Mouse (Mus musculus) midbrain, embryonic 13.5 days (tissue): ENCODE results near the gene Cep55. TPM values are rescaled to one million over a fixed set of nuclear protein-coding genes. Genes with fewer than 3 reads are reported as not detected.
A peak's percentile ranks its signal among the peaks of the same experiment; 100 is the strongest.

ENCODE experiments used
- ATAC-seq: fragments of 200-750 bp; cut with Nextera tagmentation; 2 replicates; pipeline ENCODE4 v1.8.0; 2017; ENCODE audit warnings: mild to moderate bottlenecking, moderate TSS enrichment, moderate library complexity
- H3K27ac ChIP-seq: fragments of 300-500 bp; sonication (generic); 2 replicates; pipeline ENCODE4 v1.5.1; 2015; ENCODE audit warnings: inconsistent platforms, mild to moderate bottlenecking, moderate library complexity
- H3K27me3 ChIP-seq: fragments of 300-500 bp; sonication (generic); 2 replicates; pipeline ENCODE4 v1.6.1; 2015; ENCODE audit warnings: mild to moderate bottlenecking, inconsistent platforms
- H3K36me3 ChIP-seq: fragments of 300-500 bp; sonication (generic); 2 replicates; pipeline ENCODE4 v1.6.1; 2015; ENCODE audit warnings: mild to moderate bottlenecking, inconsistent platforms
- H3K4me1 ChIP-seq: fragments of 300-500 bp; sonication (generic); replicated peaks from 2 replicates; pipeline ENCODE4 v1.6.1; 2015; ENCODE audit warnings: inconsistent platforms
- H3K4me2 ChIP-seq: fragments of 300-500 bp; sonication (generic); replicated peaks from 2 replicates; pipeline ENCODE4 v1.6.1; 2015; ENCODE audit warnings: moderate library complexity, mild to moderate bottlenecking, inconsistent platforms
- H3K4me3 ChIP-seq: fragments of 300-500 bp; sonication (generic); replicated peaks from 2 replicates; pipeline ENCODE4 v1.5.1; 2015; ENCODE audit warnings: mild to moderate bottlenecking, inconsistent platforms
- H3K9ac ChIP-seq: fragments of 300-500 bp; sonication (generic); replicated peaks from 2 replicates; pipeline ENCODE4 v1.6.1; 2015; ENCODE audit warnings: mild to moderate bottlenecking, inconsistent platforms
- H3K9me3 ChIP-seq: fragments of 300-500 bp; sonication (generic); 2 replicates; pipeline ENCODE4 v1.6.1; 2016; ENCODE audit warnings: mild to moderate bottlenecking, inconsistent platforms
- WGBS: fragments of 180-500 bp; shearing (Covaris S2); methylation state at CpG from one replicate; pipeline ENCODE4 v1.1.7; 2015; 5-methylcytosine and 5-hydroxymethylcytosine counted together
- polyA plus RNA-seq: library from polyadenylated mRNA; unstranded; fragments of >200 nt; fragmentation: Nextera tagmentation; extraction: Ambion mirVana; gene quantifications from 2 replicates; pipeline ENCODE4 v1.2.1, GENCODE M21; 2015

Cep55 gene
- 15.9 and 16.3 TPM in 2 replicates for polyA plus RNA-seq

DNA sequence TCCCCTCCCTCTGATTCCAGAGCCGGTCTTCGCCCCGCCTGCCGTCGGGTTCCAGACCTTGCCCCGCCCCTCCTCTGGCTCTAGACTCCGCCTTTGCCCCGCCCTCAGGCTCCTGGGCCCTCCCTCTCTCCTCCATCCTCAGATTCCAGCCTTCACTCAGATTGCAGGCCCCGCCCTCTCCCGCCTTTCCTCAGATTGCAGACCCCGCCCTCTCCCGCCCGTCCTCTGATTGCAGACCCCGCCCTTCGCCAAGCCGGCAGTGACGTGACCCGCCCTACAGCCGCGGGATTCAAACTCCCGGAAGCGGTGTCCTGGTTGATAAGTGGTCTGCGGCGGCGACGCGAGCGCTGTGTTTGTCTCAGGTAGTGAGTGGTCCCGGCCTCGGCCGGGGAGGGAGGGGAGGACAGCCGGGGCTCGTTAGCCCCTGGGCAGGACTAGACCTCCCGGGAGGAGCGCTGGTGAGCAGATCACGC lies at the start of gene Cep55:
Gene Cep55, plus strand, starts transcription at position 292 of the 473 bp plus-strand sequence.
- Histone ChIP-seq H3K27me3 (no peaks in the 10 kb centered on the region), H3K4me3 (peak within 1 kb of the TSS; percentile 72), H3K4me2 (peak within 1 kb of the TSS; percentile 90), H3K9me3 (no peaks in the 10 kb centered on the region), H3K27ac (peak within 1 kb of the TSS; percentile 30; the same call in 1 of the 2 replicates), H3K4me1 (peaks cover 26% of the 10 kb centered on the region), H3K36me3 (no peaks in the 10 kb centered on the region), H3K9ac (peak within 1 kb of the TSS; percentile 61)
- under 1% methylated on average over 35 of the region's 36 CpGs for WGBS
- ATAC-seq: peak; percentile 95

- no peak overlapping the region for H3K27ac ChIP-seq
- no peak overlapping the region for H3K9ac ChIP-seq
- H3K36me3 ChIP-seq: no peaks in the 10 kb centered on the region
- H3K4me3 ChIP-seq: no peak overlapping the region
- no peak overlapping the region for H3K4me2 ChIP-seq
- peaks cover 5% of the 10 kb centered on the region for H3K4me1 ChIP-seq
- ATAC-seq: no peak
- H3K9me3 ChIP-seq: no peaks in the 10 kb centered on the region
- 75% methylated on average over 1 of the region's 1 CpGs for WGBS
- no peaks in the 10 kb centered on the region for H3K27me3 ChIP-seq
Observed at GRCm38 (mm10) chr19:38011379-38011778, 43.4 kb upstream of the Cep55 start.

DNA sequence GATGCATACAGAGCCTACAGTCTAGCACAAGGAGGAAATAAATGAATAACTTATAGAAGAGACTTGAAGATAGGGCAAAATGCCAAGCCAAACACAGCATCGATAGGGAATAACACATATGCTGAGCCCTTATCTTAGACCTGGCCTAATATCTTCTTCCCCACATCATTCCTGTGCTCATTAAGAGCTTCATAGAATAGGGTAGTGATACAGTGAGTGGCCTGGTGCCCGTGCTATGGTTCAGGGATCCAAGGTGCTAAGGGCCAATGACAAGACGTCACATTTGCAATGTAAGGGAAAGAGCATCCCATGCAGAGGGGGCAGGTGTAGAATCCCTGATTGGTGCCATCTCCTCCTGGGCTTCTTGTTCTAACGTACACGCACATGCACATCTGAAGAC lies 40.4 kb upstream of the Cep55 start:
- Histone ChIP-seq H3K9ac (no peak overlapping the region), H3K4me1 (peaks cover 5% of the 10 kb centered on the region), H3K9me3 (no peaks in the 10 kb centered on the region), H3K27me3 (no peaks in the 10 kb centered on the region), H3K4me3 (no peak overlapping the region), H3K4me2 (no peak overlapping the region), H3K27ac (no peak overlapping the region), H3K36me3 (no peaks in the 10 kb centered on the region)
- WGBS: 92% methylated on average over 5 of the region's 5 CpGs
- no peak for ATAC-seq

DNA sequence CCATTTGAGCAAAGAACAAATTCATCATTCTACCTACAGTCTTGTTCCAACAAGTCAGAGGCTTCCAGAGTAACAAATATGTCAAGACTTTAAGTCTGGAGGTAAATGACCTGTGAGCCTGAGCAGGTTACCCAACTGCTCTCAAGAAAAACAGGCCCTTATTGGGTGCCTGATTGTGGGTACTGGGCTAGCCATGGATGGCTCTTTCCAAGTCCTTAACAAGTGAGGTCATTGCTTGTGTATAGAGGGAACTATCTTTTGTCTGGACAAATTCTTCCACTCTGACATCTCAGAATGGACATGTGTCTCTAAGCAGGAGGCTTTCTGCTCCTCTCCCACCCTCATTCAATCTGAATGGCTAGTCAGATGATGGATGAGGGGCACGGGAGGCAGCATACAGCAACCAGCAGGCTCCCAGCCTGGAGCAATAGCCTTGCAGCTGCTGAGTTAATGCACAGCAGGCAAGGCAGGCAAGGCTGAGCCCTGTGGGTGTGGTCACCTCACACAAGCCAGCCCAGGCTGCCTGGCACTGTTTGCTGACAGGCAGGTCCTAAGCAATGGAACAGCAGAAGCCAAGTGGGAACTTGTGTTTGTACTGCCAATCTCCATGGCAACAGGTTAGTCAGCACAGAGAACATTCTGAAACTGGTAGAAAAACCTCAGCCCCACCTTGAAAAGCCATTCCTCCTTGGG lies 39.5 kb upstream of the Cep55 start:
- H3K27me3 ChIP-seq: no peaks in the 10 kb centered on the region
- 4% methylated on average over 1 of the region's 1 CpGs for WGBS
- H3K36me3 ChIP-seq: no peaks in the 10 kb centered on the region
- H3K4me2 ChIP-seq: no peak overlapping the region
- H3K4me3 ChIP-seq: no peak overlapping the region
- peak; percentile 95 for ATAC-seq
- H3K27ac ChIP-seq: no peak overlapping the region
- H3K4me1 ChIP-seq: peaks cover 5% of the 10 kb centered on the region
- no peaks in the 10 kb centered on the region for H3K9me3 ChIP-seq
- no peak overlapping the region for H3K9ac ChIP-seq

- WGBS: 70% methylated on average over 1 of the region's 1 CpGs
- H3K27me3 ChIP-seq: no peaks in the 10 kb centered on the region
- H3K4me2 ChIP-seq: no peak overlapping the region
- H3K9me3 ChIP-seq: no peaks in the 10 kb centered on the region
- no peak overlapping the region for H3K9ac ChIP-seq
- no peaks in the 10 kb centered on the region for H3K36me3 ChIP-seq
- H3K27ac ChIP-seq: no peak overlapping the region
- H3K4me1 ChIP-seq: peaks cover 5% of the 10 kb centered on the region
- H3K4me3 ChIP-seq: no peak overlapping the region
- no peak for ATAC-seq
Observed at GRCm38 (mm10) chr19:38015873-38016254, 38.9 kb upstream of the Cep55 start.

- H3K4me3 ChIP-seq: no peak overlapping the region
- 80% methylated on average over 4 of the region's 4 CpGs for WGBS
- no peak overlapping the region for H3K9ac ChIP-seq
- ATAC-seq: no peak
- no peak overlapping the region for H3K27ac ChIP-seq
- H3K4me2 ChIP-seq: no peak overlapping the region
- no peaks in the 10 kb centered on the region for H3K4me1 ChIP-seq
- no peaks in the 10 kb centered on the region for H3K27me3 ChIP-seq
- no peaks in the 10 kb centered on the region for H3K36me3 ChIP-seq
- H3K9me3 ChIP-seq: no peaks in the 10 kb centered on the region
Observed at GRCm38 (mm10) chr19:38022710-38023109, 32.1 kb upstream of the Cep55 start.

- H3K36me3 ChIP-seq: no peaks in the 10 kb centered on the region
- H3K9ac ChIP-seq: no peak overlapping the region
- no peak overlapping the region for H3K4me2 ChIP-seq
- WGBS: 23% methylated on average over 4 of the region's 4 CpGs
- H3K9me3 ChIP-seq: no peaks in the 10 kb centered on the region
- no peak for ATAC-seq
- no peak overlapping the region for H3K27ac ChIP-seq
- H3K4me3 ChIP-seq: no peak overlapping the region
- H3K4me1 ChIP-seq: no peaks in the 10 kb centered on the region
- no peaks in the 10 kb centered on the region for H3K27me3 ChIP-seq
Observed at GRCm38 (mm10) chr19:38023603-38024002, 31.2 kb upstream of the Cep55 start.

DNA sequence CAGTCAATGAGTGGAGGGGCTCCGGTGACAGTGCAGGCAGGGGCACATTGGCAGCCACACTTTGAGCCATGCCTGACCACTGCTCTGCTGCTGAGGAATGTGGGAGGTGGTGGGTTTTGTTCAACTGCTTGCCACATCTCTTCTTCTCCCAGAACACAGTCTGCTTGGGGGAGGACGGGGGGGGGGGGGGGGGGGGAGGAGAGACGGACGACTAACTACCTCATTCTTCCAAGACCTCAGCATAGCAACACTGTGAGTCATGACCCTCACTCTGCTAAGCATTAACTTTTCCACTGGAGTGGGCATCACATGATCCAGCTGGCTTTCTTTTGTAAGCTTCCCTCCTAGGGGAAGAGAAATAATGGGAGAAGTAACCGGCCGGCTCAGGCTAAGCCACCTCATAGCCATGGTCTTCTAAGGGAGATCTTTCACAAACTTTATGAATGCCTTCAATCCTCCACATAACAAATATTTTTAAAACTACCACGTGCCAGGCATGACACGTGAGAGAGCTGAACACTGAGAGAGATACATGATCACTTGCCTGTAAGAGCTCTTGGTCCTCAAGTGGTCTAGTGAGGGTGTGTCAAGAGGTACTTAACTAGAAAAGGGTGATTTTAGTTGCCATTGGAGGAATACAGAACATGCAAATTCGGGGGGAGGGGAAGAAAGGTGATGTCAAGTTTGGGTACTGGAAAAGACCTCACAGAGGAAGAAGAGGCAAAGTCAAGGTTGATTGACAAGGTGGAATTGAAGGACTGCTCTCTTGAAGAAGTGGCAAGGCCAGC lies 29.4 kb upstream of the Cep55 start:
- Histone ChIP-seq H3K4me2 (no peak overlapping the region), H3K9ac (no peak overlapping the region), H3K4me1 (no peaks in the 10 kb centered on the region), H3K4me3 (no peak overlapping the region), H3K27ac (no peak overlapping the region), H3K36me3 (no peaks in the 10 kb centered on the region), H3K9me3 (no peaks in the 10 kb centered on the region), H3K27me3 (no peaks in the 10 kb centered on the region)
- ATAC-seq: no peak
- WGBS: 64% methylated on average over 6 of the region's 9 CpGs

DNA sequence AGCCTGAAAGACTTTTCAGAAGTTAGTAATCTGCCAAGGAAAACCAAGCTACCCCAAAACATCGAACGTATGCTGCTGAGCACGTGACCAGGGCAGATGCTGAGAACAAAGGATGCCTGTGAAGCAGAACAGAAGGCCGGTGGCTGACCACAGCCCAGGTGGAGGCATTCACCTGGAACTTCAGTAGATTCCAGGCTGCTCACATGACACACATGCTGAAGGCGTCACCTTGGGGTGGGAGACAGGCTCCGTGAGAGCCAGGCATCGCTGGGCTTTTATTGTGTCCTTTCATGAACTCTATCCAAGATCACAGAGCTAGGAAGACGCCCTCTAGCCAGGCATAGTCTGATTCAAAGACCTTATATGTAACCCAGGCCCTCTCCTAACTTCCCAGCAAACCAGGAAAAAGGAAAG lies 28.6 kb upstream of the Cep55 start:
- Histone ChIP-seq H3K9me3 (no peaks in the 10 kb centered on the region), H3K27ac (no peak overlapping the region), H3K36me3 (no peaks in the 10 kb centered on the region), H3K27me3 (0 out of 2 replicates have a peak, but pooled peaks cover 2% of the 10 kb centered on the region), H3K4me1 (no peaks in the 10 kb centered on the region), H3K4me3 (no peak overlapping the region), H3K4me2 (no peak overlapping the region), H3K9ac (no peak overlapping the region)
- ATAC-seq: no peak
- WGBS: 69% methylated on average over 8 of the region's 8 CpGs

GRCm38 (mm10) chr19:38027389-38027788 lies 27.4 kb upstream of the Cep55 start:
- Histone ChIP-seq H3K4me2 (no peak overlapping the region), H3K27me3 (0 out of 2 replicates have a peak, but pooled peaks cover 9% of the 10 kb centered on the region), H3K4me3 (no peak overlapping the region), H3K27ac (no peak overlapping the region), H3K9ac (no peak overlapping the region), H3K4me1 (no peaks in the 10 kb centered on the region), H3K9me3 (no peaks in the 10 kb centered on the region), H3K36me3 (no peaks in the 10 kb centered on the region)
- no peak for ATAC-seq
- WGBS: 89% methylated on average over 6 of the region's 6 CpGs

DNA sequence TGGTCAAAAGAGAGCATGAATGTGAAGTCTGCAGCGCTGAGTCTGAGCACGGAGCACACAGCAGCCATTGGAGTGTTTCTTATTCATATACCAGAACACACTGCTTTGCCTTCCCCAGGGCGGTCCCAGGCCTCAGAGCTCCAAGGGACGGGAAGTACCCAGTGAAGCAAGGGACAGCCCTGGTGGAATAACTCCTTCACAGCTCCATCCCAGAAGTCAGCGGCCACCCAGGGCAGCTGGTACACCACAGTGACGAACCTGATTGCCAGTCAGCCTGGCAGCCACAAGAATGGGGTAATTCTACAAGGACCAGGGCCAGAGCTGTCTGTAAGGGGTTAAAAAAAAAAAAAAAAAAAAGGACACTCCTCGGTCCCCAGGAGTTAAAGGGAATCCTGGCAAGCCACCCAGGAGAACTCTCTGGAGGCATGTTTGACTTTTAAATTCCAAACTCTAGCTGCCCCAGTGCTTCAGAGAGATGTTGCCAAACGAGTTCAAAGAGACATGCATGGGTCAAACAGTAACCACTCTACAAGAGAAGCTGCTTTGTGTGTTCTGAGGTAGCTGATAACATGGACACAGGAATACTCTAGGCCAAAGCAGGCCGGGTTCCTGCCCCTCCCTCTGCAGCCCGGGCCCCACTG lies 26.8 kb upstream of the Cep55 start:
- no peak overlapping the region for H3K4me3 ChIP-seq
- 71% methylated on average over 10 of the region's 10 CpGs for WGBS
- H3K4me2 ChIP-seq: no peak overlapping the region
- no peaks in the 10 kb centered on the region for H3K9me3 ChIP-seq
- no peaks in the 10 kb centered on the region for H3K36me3 ChIP-seq
- H3K9ac ChIP-seq: no peak overlapping the region
- H3K27ac ChIP-seq: no peak overlapping the region
- H3K27me3 ChIP-seq: 0 out of 2 replicates have a peak, but pooled peaks cover 9% of the 10 kb centered on the region
- ATAC-seq: no peak
- no peaks in the 10 kb centered on the region for H3K4me1 ChIP-seq

DNA sequence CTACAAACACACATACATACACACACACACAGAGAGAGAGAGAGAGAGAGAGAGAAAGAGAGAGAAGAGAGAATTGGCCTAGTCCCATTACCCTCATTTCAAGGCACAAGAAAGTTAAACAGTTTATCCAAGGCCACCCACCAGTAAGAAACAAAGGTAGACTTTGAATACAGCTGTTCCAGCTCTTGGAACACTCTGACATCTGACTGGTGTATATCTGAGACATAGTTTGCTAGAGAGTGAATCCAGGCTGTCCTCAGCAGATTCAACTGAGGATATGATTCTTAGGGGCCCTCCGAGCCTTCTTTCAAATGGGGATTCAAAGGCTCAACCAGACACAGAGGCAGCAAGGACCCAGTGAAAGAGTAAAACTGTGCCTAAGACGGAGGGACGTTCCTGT lies 25.5 kb upstream of the Cep55 start:
- Histone ChIP-seq H3K9me3 (no peaks in the 10 kb centered on the region), H3K9ac (no peak overlapping the region), H3K27me3 (0 out of 2 replicates have a peak, but pooled peaks cover 9% of the 10 kb centered on the region), H3K4me1 (no peaks in the 10 kb centered on the region), H3K4me3 (no peak overlapping the region), H3K36me3 (no peaks in the 10 kb centered on the region), H3K27ac (no peak overlapping the region), H3K4me2 (no peak overlapping the region)
- WGBS: 62% methylated on average over 3 of the region's 3 CpGs
- ATAC-seq: no peak
